In the genomic region with DNA sequence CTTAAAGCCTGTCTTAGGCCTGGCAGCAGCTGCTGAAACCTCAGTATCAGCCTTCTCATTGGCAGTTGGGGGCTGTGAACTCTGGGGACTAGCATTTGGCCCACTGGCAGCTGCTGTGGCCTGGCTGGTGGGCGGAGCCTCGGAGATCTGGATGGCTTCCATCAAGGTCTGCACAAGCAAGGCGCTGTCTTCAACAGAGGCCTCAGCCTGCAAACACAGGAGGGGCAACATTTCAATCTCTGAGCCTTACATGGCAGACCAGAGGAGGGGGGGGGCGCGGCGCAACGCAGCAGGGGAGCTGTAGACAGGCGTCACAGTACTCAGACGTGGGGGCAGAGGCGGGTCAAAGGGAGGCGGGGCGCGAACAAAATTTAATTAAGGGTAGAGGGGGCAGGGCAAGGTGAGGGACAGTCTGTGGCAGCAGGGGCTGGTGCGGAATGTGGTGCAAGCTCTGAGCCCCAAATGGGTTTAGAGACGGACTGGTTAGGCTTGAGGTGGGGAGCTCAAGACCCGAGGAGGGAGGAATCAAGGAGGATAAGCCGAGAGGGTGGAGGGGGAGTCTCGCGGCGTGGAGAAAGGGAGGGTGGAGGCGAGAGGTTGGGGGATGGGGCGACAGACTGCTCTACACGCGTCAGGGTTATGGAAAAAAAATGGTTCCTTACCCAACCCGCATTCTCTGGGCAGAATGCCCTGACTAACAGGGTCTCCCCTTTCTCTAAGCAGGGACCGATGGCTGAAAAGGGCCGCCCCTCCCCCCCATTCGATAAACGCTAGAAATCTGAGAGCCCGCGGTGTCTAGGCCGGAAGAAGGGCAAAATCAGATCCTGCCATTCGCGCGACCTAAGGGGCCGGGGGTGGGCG, we compare ENCODE assay signal across 7 mouse cellular contexts. TPM values are rescaled to one million over a fixed set of nuclear protein-coding genes. Genes with fewer than 3 reads are reported as not detected.
A peak's percentile ranks its signal among the peaks of the same experiment; 100 is the strongest.
DNase-seq lines count a peak whose midpoint lies in the region; ATAC-seq and TF ChIP-seq lines count a peak whose summit lies in the region.

No protein-coding gene starts in this region.

- no peak overlapping the region for H3K9ac ChIP-seq in MEL (ENCODE audit: control insufficient read depth, low read depth, low read length, poor library complexity, severe bottlenecking)
- peak overlapping the region; percentile 81 for H3K9ac ChIP-seq in forebrain, embryonic 11.5 days (ENCODE audit: low read length)
- H3K9ac ChIP-seq in lung, embryonic 14.5 days = peak overlapping the region; percentile 78

- TF ChIP-seq EP300 in MEL (IDR thresholded peaks at IDR 0.05; ENCODE audit: low read depth in 1 of 2, low read length in 2 of 2) = no peak

- H3K9me3 ChIP-seq in MEL (replicated peaks; ENCODE audit: insufficient read depth, low read length) = no peaks in the 10 kb centered on the region
- no peaks in the 10 kb centered on the region for H3K9me3 ChIP-seq in forebrain, embryonic 11.5 days (ENCODE audit: control insufficient read depth, low read length)
- no peaks in the 10 kb centered on the region for H3K9me3 ChIP-seq in lung, embryonic 14.5 days (ENCODE audit: low read depth, low read length)

- peak overlapping the region; percentile 49 for H3K4me2 ChIP-seq in forebrain, embryonic 11.5 days (ENCODE audit: low read depth, low read length, severe bottlenecking)
- peak overlapping the region; percentile 56 for H3K4me2 ChIP-seq in lung, embryonic 14.5 days

- H3K36me3 ChIP-seq in MEL (ENCODE audit: control insufficient read depth in 1 of 2, insufficient read depth in 2 of 2, low read length in 2 of 2) = peaks cover 0 to 2% of the 10 kb centered on the region in 2 experiments; a peak in 2 of 4 replicates
- peaks cover 2% of the 10 kb centered on the region; the same call in 1 of the 2 replicates for H3K36me3 ChIP-seq in forebrain, embryonic 11.5 days (ENCODE audit: control insufficient read depth, insufficient read depth, low read length)
- H3K36me3 ChIP-seq in lung, embryonic 14.5 days (ENCODE audit: insufficient read depth) = peaks cover 45% of the 10 kb centered on the region

- no peaks in the 10 kb centered on the region; a peak in 1 of 4 replicates for H3K4me1 ChIP-seq in MEL (ENCODE audit: control insufficient read depth in 1 of 2, insufficient read depth in 2 of 2, low read length in 2 of 2)
- H3K4me1 ChIP-seq in bone marrow, adult 2 months (ENCODE audit: control insufficient read depth, insufficient read depth, low read length) = no peaks in the 10 kb centered on the region
- H3K4me1 ChIP-seq in forebrain, embryonic 11.5 days (replicated peaks; ENCODE audit: control insufficient read depth, insufficient read depth, low read length) = 0 out of 2 replicates have a peak, but pooled peaks cover 3% of the 10 kb centered on the region
- no peaks in the 10 kb centered on the region for H3K4me1 ChIP-seq in lung, embryonic 14.5 days (ENCODE audit: insufficient read depth)

- WGBS in bone marrow, adult 2 months = 19% methylated on average over 36 of the region's 37 CpGs
- WGBS in forebrain, embryonic 11.5 days = 17% methylated on average over 35 of the region's 37 CpGs
- WGBS in lung, embryonic 14.5 days = 11% methylated on average over 37 of the region's 37 CpGs

- peak; percentile 4 for DNase-seq in MEL (ENCODE audit: low read depth, low spot score)
- DNase-seq in forebrain, embryonic 11.5 days (ENCODE audit: low spot score) = peak; percentile 83
- DNase-seq in heart, postnatal 10 days = peak; percentile 67 to 81
- DNase-seq in kidney, postnatal 4 days = peak; percentile 81 to 86
- peak; percentile 85 for DNase-seq in lung, embryonic 14.5 days
- DNase-seq in ovary, postnatal 14 days (ENCODE audit: low spot score) = peak; percentile 55

- ATAC-seq in forebrain, embryonic 11.5 days (replicated peaks; ENCODE audit: low FRiP score) = peak; percentile 58
- peak; percentile 39 for ATAC-seq in lung, embryonic 14.5 days (ENCODE audit: insufficient read depth)

- H3K79me2 ChIP-seq in MEL (ENCODE audit: control insufficient read depth, insufficient read depth, low read length, poor library complexity) = no peaks in the 10 kb centered on the region

- intact Hi-C loops in heart, postnatal 10 days (cut with DNase I) = loop anchor here (5.0 kb wide), 1 partner anchor 173 kb away; the partner anchor contains the start of genes Apoo and Fam90a1b

- no peak for TF ChIP-seq POLR2A in MEL (IDR thresholded peaks at IDR 0.05; ENCODE audit: control insufficient read depth in 1 of 2, insufficient read depth in 1 of 2, low read depth in 1 of 2, low read length in 2 of 2, poor library complexity in 1 of 2)
- TF ChIP-seq POLR2A in bone marrow, adult 2 months (IDR thresholded peaks at IDR 0.05; ENCODE audit: borderline replicate concordance, control insufficient read depth, low read depth, low read length) = no peak

- H3K4me3 ChIP-seq in MEL (ENCODE audit: control insufficient read depth in 1 of 2, insufficient read depth in 1 of 2, low read depth in 2 of 2, low read length in 2 of 2) = peak overlapping the region; percentile 70 to 88; a peak in 3 of 4 replicates
- peak overlapping the region; percentile 39 for H3K4me3 ChIP-seq in bone marrow, adult 2 months (replicated peaks; ENCODE audit: control insufficient read depth, low read depth, low read length)
- H3K4me3 ChIP-seq in forebrain, embryonic 11.5 days (ENCODE audit: low read depth, low read length) = peak overlapping the region; percentile 60
- H3K4me3 ChIP-seq in lung, embryonic 14.5 days (ENCODE audit: low read depth, low read length) = peak overlapping the region; percentile 58

- no peak for TF ChIP-seq RAD21 in MEL (IDR thresholded peaks at IDR 0.05; ENCODE audit: low read depth, low read length)

- no peak for TF ChIP-seq CTCF in MEL (IDR thresholded peaks at IDR 0.05 in 2 of 3, conservative IDR thresholded peaks at IDR 0.05 in 1 of 3; ENCODE audit: control insufficient read depth in 1 of 3, insufficient read depth in 1 of 3, low read depth in 2 of 3, low read length in 3 of 3, poor library complexity in 1 of 3, severe bottlenecking in 1 of 3)
- no peak for TF ChIP-seq CTCF in bone marrow, adult 2 months (IDR thresholded peaks at IDR 0.05; ENCODE audit: control insufficient read depth, insufficient read depth, low read length)
- TF ChIP-seq CTCF in lung, embryonic 14.5 days (IDR thresholded peaks at IDR 0.05; ENCODE audit: low read depth) = no peak

- no peak overlapping the region for H3K27ac ChIP-seq in MEL (ENCODE audit: control insufficient read depth, low read depth, low read length)
- no peak overlapping the region for H3K27ac ChIP-seq in bone marrow, adult 2 months (ENCODE audit: control insufficient read depth, insufficient read depth, low read depth, low read length, poor library complexity)
- H3K27ac ChIP-seq in forebrain, embryonic 11.5 days (ENCODE audit: low read depth, low read length) = peak overlapping the region; percentile 81
- H3K27ac ChIP-seq in lung, embryonic 14.5 days (ENCODE audit: low read depth) = peak overlapping the region; percentile 89

- no peaks in the 10 kb centered on the region for H3K27me3 ChIP-seq in MEL (ENCODE audit: control insufficient read depth in 1 of 2, insufficient read depth in 2 of 2, low read length in 2 of 2)
- no peaks in the 10 kb centered on the region for H3K27me3 ChIP-seq in forebrain, embryonic 11.5 days (ENCODE audit: control insufficient read depth, insufficient read depth, low read length)
- 0 out of 2 replicates have a peak, but pooled peaks cover 2% of the 10 kb centered on the region for H3K27me3 ChIP-seq in lung, embryonic 14.5 days (ENCODE audit: insufficient read depth, low read length)

TF ChIP-seq in MEL, 35 proteins besides CTCF, POLR2A, EP300 and RAD21:
- TF ChIP-seq ZKSCAN1 (IDR thresholded peaks at IDR 0.05; ENCODE audit: low read depth, low read length) (no peak), CHD1 (IDR thresholded peaks at IDR 0.05; ENCODE audit: low read depth, low read length) (no peak)

RNA-seq across cellular contexts. Expression of gene Maged1, which starts 1.4 kb away (rescaled TPM):
- 12.1 and 12.9 TPM in 2 replicates for total RNA-seq in MEL (2012; rRNA removed)
- polyA plus RNA-seq in MEL (2012; ENCODE audit: insufficient read depth in 1 of 2, insufficient read length in 2 of 2, low read depth in 1 of 2, low replicate concordance in 2 of 2, missing spikeins in 1 of 2) = 10 to 100 TPM in 1 of 2 experiments, not detected in 1; 30.4 TPM
- 9.9 and 18.5 TPM in 2 replicates for polyA plus RNA-seq in bone marrow, adult 2 months (2011; ENCODE audit: insufficient read depth, insufficient read length, low replicate concordance, missing spikeins)
- polyA plus RNA-seq in forebrain, embryonic 11.5 days (2014; fragmentation: Nextera tagmentation; extraction: Ambion mirVana) = 743 and 816 TPM in 2 replicates
- 100 to 1,000 TPM; 190 to 197 TPM for total RNA-seq in heart, postnatal 10 days (2021)
- 701 and 707 TPM in 2 replicates for polyA plus RNA-seq in lung, embryonic 14.5 days (2014; fragmentation: Nextera tagmentation; extraction: Ambion mirVana)

Comparison
In these comparisons a context has a peak if more than half of its experiments do, and no peak if none do; other contexts are left out.
1. DNase-seq: peak in every context shown above with its lines; median percentile 85 in lung, embryonic 14.5 days; 84 in kidney, postnatal 4 days; 83 in forebrain, embryonic 11.5 days; 74 in heart, postnatal 10 days; 55 in ovary, postnatal 14 days; 4 in MEL.
2. H3K27ac ChIP-seq: peak in forebrain, embryonic 11.5 days (single experiment) and lung, embryonic 14.5 days (single experiment); none in MEL (single experiment) and bone marrow, adult 2 months (single experiment).
3. RNA of gene Maged1, which starts 1.4 kb away (polyA plus RNA-seq): 743 to 816 TPM in forebrain, embryonic 11.5 days and 701 to 707 TPM in lung, embryonic 14.5 days; 30.4 TPM in MEL and 9.9 to 18.5 TPM in bone marrow, adult 2 months; every median in the first group is over 10 times any median in the second.
4. Peak in every context shown above with its lines, with median percentiles within 50 percentile points of each other: H3K4me3 ChIP-seq.